Mouse (Mus musculus): ENCODE measurements around the gene Myrip.

The Myrip gene

DNA sequence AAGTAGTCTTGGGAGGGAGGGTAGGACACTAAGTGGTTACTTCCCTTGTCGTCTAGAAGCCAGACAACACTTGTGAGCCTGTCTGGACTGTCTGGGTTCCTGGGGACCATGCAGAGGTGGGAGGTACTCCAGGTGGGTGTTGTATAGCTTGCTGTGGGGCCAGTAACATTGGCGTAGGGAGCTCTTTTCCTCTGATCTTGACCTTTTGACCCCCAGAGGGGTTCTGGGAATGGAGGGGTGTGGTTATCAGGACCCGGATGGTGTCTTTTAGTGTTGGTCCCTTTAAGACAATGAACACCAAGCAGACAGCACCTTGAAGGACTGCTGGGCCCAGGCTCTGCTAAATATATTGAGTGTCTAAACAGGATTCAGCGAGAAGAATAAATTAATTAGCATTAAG is 36.9 kb downstream of the Myrip start:
- DNase-seq (ENCODE audit: low read depth, low spot score), result no peak

DNA sequence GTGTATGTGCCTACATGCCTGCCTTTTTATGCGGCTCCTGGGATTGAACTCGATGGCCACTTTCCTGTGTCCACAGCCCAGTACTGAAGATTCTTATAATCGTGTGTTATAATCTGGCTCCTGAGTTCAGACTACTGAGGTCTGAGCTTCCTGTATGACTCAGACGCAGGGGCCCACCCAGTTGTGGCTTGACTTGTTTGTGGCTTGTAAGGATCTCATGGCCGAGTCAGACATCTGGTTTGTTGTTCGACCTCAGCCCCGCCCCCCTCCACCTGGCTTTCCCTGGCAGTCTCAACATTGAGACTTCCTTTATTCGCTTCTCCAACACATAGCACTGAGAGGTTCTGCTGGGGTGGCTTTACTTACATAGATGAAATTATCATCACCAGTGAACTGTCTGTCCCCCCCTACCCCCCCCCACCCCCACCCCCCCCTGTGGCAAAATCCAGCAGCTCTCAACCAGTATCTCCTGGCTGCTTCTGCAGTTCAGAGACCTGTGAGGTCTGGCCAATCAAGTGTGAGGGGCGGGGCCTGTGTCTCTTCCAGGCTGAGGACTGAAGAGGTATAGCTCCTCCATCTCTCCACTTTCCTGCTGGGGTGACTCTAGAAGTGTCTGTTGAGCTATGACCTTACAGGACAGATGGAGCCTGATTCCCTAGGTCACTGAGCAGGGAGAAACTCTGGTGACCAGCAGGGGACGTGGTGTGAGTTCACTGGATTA is 38.8 kb downstream of the Myrip start:
- DNase-seq (ENCODE audit: low read depth, low spot score), result no peak

DNA sequence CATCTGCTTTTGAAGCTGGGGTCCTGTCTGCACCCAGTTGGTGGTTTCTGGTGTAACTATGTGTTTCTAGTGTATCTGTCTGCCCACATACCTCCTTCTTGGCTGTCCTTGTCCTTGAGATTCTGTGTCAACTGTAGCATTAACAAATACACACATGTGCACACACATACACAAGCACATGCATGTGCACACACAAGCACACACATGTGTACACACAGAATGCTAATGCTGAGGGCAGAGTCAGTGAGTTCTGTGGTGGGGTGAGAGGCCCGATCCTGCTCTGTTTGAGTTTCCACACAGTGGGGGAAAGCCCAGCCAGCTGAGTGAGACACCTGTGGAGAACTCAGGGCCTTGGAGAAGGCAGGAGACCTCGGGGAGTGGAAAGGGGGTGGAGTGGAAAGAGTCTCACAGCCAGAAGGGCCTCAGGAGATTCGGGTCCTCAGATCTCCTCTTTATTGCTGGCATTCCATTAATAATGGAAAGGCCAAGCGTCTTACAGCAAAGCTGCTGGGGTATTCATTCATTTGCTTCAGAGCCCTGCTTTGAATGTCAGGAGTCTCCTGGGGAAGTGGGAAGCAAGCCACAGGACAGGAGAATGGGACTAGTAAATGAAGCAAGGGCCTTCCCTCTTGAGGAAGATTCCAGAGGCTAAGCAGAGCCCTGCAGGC is 41.9 kb downstream of the Myrip start:
- DNase-seq (ENCODE audit: low read depth, low spot score), result no peak

DNA sequence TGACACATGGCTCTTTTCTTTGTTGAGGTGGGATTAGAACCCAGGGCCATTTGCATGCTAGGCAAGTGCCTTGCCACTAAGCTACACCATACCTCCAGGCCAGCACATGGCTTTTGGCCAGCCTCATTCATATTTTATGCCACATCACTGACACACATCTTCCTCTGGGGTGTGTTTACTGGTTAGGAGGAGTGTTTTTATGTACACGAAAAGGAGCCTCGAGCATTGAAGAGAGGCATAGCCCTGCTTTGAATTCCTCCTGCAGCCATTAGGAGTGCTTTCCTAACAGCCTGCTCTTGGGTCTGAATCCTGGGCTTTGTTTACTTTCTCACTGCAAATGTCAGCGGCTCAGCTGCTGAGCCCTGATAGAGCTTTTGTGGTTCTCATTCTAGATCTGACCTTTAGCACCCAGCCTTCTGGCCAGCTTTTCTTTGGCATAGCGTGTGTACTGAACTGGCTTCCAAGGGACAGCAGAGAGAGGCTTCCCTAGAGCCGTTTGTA is 44.4 kb downstream of the Myrip start:
- no peak for DNase-seq (ENCODE audit: low read depth, low spot score)

DNA sequence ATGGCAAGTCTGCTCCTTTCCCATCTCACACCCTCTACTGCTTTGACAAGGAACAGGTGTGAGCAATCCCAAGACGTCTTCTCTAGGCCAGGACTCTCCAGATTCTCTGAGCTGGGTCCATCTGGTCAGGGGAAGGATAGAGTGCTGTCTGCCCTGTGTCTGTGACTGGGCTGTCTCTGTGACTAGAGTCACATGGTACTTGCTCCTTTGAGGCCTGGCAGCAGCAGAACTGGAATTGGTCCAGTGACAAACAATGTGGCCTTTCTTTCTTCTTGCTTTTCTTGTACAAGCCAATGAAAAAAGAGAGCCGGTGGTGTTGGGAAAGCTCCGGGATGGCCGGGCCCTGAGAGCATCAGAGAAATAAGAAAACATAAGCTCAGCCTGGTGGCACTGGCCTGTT is 47.8 kb downstream of the Myrip start:
- no peak for DNase-seq (ENCODE audit: low read depth, low spot score)

DNA sequence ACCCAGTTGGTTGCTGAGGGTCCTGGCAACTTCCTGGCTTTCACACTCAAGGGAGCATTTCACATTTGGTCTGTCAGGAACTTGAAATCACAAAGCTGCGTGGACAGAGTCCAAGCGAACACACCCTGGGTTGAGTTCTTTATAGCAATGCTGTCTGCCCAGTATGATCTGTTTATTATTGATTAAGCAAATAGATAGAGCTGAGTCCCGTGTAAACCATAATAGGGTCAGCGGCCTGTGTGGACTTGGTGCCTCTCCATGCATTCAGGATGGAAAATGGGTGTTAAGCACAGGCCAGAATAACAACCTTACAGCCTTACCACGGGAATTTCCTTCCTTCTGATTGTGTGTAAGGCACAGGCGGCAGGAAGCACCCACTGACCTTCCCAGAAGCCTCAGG is 49.0 kb downstream of the Myrip start:
- DNase-seq (ENCODE audit: low read depth, low spot score), result no peak

DNA sequence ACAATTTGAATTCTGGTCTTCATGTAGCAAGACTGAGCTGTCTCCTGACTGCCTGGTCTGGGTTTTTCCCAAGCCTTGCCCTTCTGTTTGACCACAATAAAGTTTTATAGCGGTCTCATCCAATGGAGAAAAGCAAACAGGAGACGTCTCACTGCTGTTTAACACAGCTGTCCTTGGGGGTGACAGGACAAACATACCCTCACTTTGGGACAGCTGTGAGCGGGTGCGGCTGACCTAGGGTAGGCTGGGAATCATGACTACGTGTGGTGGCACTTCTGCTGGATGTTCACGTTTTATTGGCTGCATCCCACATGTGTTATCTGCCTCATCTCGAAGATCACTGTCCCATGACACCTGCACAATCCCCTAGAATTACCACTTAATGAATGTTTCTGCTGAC is 49.7 kb downstream of the Myrip start:
- no peak for DNase-seq (ENCODE audit: low read depth, low spot score)

DNA sequence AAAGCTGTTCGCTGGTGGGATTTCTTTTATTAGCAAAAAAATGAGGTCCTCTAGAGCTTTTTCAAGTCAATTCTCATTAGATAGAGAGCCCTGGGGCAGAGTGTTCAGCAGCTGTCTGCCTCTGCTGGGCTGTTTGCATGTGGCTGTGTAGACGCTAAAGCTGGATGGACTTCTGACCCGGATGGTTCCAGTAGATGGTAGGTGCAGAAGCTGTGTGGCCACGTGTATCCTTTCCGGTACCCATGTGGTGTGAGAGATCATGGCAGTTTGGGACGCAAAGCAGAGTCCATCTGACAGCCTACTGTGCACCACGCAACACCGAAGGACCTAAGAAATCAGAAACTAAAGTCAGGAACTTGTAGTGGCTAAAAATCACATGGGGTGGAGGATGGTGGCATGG is 50.2 kb downstream of the Myrip start:
- DNase-seq (ENCODE audit: low read depth, low spot score), result no peak

DNA sequence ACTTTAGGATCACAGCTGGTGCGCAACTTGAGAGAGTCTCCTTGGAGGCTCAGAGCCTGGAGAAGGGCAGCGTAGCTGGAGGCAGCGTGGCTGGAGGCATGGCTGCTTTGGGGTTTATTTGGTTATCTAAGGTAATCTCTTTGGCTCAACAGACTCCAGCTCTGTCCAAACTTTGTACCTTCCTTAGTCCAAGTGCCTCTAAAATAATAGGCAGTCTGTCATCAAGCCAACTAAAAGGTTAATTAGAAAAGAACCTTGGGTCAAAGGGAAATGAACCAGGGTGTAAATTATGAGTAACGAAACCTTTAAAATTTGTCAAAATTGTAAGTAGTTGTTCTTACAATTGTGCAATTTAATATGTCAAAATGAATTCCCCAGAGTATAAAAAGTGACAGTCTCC is 51.7 kb downstream of the Myrip start:
- no peak for DNase-seq (ENCODE audit: low read depth, low spot score)

DNA sequence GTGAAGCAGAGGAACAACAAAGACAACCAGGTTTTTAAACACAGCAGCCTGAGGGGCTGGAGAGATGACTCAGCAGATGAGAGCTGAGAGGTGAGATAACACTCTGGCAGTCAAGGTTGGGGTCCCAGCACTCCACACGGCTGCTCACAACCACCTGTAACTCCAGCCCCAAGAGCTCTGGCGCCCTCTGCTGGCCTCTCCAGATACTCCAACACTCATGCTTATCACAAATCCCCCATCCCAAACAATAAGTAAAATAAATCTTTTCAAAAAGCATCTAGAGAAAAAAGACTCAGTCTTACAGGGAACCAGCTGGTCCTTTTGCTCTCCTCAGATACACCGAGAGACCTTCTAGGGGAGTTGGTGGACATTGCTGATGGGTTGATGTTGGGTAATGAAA is 52.7 kb downstream of the Myrip start:
- DNase-seq (ENCODE audit: low read depth, low spot score), result peak; percentile 12

DNA sequence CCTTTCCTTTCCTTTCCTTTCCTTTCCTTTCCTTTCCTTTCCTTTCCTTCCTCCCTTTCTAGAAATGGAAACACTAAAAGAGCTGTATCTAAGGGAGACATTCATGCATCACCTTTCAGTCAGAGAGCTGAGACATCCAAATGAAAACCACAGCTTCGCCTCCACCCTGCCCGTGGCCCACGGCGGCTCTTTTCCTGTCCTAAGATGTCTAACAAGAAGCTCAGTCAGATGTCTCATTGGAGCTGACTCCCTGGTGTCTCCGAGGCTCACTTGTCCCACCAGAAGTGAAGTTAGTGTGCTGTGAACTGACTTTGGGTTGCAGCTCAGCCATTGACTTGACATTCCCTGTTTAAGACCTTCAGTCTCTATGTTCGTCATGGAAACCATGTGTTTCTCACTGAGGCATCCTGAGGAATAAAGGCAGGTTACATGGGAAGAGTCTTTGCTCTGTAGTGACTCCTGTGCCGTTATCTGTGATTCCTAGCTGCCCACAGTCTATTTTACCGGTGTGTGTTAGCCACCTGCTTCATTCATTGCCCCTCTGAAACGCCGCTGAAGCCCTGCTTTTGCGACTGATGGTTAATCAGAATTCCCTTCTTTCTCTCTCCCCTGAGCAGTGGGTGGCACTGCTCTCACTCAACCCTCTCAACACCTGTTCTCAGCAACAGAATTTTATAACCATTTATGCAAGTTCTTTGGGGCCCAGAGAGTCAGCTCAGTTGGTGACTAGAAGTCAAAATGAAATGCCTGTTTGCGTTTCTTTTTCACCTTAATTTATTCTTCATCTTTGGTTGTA is 53.4 kb downstream of the Myrip start:
- DNase-seq (ENCODE audit: low read depth, low spot score), result no peak

DNA sequence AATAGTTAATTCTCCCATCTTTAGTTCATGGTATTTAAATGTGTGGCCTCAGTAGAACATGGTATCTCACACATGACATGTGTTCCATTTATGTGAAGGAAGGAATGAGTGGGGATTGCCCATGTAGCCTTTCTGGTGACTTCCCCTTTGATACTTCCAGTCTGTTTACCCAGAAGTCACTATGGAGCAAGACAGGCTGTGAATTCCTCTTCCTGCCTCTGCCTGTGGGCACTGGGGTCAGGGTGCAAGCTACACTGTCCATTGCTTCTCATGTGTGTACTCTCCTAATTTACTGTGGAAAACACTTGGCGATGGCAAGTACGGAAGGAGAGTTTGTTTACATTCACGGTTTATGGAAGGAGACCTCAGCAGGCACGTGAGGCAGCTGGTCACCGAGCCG is 55.2 kb downstream of the Myrip start:
- DNase-seq (ENCODE audit: low read depth, low spot score), result no peak

DNA sequence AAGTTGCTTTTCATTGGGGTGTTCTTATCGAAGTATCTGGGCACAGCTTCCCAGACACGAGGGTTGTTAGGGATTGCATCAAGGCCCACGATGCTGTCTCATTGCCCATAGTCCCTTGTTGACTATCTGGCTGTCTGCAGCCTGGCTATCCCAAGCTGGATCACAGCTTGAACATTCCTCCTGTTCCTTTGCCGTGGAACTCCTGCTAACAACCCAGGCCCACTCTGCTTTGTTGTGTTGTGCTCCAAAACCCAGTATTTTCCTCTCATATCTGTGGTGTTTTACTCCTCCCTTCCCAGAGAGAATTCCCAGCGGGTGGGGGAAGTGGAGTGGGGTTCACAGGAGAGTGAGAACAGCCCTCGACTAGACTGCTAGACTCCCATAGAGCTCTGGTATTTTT is 56.7 kb downstream of the Myrip start:
- no peak for DNase-seq (ENCODE audit: low read depth, low spot score)

DNA sequence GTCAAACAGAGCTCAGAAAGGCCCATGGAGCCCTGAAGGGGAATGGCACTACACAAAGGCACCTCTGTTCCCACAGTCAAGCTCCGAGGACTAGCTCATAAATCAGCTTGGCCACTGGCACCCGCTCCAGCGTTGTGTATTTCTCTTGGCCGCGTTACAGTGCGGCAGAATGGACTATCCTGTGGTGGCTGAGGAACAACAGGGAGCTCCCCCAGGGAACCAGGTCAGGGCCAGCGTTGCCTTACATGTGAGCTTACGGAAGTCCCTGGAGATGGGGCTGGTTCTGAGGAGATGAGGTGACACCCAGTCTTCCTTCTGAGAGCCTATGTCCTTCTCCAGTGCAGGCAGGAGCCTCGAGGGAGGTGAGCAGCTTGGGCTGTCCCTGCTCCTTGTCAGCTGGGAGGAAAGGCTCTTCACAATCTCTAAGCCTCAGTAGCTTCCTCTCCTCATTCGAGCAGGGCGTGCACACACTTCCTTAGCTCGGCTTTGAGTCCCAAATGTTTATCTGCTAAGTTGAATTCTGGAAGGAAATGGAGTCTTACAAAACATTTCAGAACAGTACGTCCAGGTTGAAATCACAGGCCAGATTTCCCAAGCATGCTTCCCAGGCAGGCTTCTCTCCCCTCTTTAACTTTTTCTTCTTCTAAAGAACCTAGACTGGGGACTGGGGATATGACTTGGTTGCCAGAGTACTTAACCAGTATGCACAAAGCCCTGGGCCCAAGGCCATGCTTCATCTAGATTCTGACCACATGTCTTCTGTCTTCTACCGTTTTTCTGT is 59.3 kb downstream of the Myrip start:
- DNase-seq (ENCODE audit: low read depth, low spot score), result no peak

DNA sequence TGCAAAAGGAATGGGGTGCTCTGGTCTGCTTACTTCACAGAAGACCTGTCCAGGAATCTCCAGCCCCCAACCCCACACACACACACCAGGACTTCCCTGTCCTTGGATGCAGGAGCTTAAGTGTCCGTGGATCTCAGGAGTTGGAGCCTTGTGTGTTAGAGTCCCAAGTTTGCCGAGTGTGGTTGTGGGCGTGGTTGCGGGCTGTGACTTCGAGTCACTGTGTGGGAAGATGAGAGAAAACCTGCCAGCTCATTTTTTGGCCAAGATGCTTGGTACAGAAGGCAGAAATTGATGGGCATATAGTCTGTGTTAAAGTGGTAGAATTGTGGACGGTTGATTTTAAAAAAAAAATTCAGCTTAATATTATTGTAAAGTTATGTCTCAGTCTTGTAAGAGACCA is 60.3 kb downstream of the Myrip start:
- DNase-seq (ENCODE audit: low read depth, low spot score), result no peak

DNA sequence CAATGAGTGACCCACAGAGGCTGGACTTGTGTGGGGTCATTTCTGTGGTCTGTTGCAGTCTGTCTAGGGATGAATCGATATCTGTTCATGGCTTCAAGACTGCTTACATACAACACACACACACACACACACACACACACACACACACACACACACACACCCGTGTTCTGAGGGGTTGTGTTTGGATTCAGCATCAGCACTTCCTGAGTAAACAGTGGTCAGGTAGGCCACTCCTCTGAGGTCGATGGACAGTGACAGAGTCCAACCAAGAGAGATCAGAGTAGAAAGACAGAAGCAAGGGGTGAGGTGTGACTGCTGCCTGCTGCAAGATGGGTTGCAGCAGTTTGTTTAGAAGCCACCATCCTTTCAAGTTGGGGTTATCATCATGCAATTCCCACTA is 61.4 kb downstream of the Myrip start:
- no peak for DNase-seq (ENCODE audit: low read depth, low spot score)

DNA sequence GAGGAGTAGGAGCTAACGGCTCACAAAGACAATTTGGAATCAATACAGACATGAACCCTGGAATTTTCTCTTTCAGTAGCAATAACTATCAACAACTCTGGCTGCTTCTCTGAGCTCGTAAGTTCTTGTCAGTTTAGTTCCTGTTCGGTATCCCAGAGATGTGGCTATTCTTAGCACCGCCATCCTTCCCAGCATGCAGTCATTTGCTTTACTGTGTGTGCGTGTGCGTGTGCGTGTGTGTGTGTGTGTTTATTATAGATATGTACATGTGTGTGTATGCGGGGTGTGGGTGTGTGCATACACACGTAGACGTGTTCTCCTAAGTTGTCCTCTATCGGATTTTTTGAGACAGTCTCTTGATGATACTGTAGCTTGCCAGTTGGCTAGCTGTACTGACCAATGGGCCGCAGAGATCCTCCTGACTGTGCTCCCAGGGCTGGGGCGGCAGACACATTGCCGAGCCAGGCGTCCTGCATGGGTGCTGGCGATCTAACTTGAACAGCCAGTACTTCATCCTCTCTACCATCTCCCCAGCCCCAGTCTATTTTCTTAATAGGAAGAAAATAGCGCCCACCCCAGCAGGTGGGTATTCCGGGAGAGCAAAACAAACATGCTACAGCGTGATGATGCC is 63.5 kb downstream of the Myrip start:
- no peak for DNase-seq (ENCODE audit: low read depth, low spot score)

DNA sequence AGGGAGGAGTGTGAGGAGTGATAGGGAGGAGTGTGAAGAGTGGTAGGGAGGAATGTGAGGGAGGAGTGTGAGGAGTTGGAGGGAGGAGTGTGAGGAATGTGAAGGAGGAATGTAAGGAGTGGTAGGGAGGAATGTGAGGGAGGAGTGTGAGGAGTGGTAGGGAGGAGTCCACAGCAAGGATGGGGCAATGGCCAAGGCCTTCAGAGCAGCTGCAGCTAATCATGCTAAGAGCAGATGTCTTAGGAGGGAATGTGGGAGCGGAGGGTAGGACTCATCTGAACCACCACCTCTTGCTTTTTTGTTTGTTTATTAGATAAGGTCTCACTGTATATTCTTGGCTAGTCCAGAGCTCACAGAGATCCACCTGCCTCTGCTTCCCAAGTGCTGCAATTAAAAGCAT is 66.2 kb downstream of the Myrip start:
- no peak for DNase-seq (ENCODE audit: low read depth, low spot score)

DNA sequence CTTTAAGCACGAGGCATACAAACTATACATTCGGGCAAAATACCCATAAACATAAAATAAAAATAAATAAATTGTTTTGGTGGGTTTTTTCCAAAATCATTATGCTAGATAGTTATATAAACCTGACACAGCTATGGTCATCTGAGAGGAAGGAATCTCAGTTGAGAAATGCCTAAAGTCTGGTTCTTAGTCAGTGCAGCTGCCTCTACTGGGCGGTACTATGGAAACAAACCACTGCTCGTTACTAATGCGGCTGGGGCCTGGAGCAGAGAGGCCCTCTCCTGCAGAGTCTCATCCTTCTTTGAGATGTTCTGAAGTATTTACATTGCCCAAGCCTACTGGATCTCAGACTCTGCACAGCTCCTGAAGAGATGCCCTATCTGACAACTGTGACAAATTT is 70.3 kb downstream of the Myrip start:
- DNase-seq (ENCODE audit: low read depth, low spot score), result no peak

DNA sequence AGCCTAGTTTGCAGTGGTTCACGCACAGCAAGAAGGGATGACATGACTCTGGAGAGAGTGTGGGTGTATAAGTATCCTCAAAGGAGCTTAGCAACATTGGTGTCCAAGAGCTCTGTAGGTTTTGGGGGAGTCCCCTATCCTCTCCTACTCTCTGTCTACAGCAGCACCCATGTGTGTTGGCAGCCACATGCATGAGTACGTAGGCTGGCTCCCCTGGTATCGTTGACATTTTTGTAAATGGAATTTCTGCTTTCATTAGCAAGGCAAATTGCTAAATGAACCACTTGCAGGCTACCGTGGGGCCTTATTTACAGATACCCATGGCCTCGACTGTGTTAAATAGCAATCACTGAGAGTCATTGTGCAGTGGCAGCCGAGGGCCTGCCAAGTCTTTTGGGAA is 71.0 kb downstream of the Myrip start:
- no peak for DNase-seq (ENCODE audit: low read depth, low spot score)

DNA sequence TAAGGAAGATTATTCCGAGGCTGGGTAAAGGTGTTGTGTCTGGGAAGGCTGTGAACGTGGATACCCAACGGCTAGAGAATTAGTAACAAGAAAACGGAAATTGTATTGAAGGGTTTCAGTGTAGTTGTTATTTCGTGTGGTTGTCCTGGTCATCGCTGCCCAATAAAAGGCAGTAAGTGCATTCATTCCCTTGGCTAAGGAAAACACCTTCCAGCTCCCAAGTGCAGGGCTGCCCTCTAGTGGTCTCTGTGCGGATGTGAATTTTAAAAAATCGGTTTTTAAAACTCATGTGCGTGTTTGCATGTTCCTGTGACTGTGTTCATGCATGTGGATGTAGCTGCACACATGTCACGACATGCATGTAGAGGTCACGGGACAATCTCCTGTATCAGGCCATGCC is 76.4 kb downstream of the Myrip start:
- peak; percentile 40 for DNase-seq (ENCODE audit: low read depth, low spot score)

Measured in A20 (cell line).